Mouse (Mus musculus) CH12.LX (cell line): ENCODE measurements around the gene Lgals4. TPM values are rescaled to one million over a fixed set of nuclear protein-coding genes. Genes with fewer than 3 reads are reported as not detected.

Source experiments
- DNase-seq: peaks from one replicate; pipeline ENCODE4 v3.0.0-alpha.2; 2013; ENCODE audit errors: extremely low read depth
- H3K27ac ChIP-seq: 2 replicates; pipeline ENCODE4 v1.5.1; 2012; ENCODE audit warnings: low read depth, mild to moderate bottlenecking, control low read depth, moderate library complexity; ENCODE audit not compliant: insufficient read depth
- H3K27me3 ChIP-seq: replicated peaks from 2 replicates; pipeline ENCODE3; 2012; ENCODE audit warnings: inconsistent platforms
- H3K36me3 ChIP-seq, 2 experiments: replicated peaks in 1 of 2; 2 replicates each; pipeline versions ENCODE3 to v1.6.1; 2012; ENCODE audit warnings: inconsistent platforms in 1 of 2, low read length in 1 of 2, mild to moderate bottlenecking in 1 of 2, mixed read lengths in 1 of 2, moderate library complexity in 1 of 2; ENCODE audit not compliant: control insufficient read depth in 1 of 2, insufficient read depth in 1 of 2
- H3K4me1 ChIP-seq, 2 experiments: 2 replicates each; pipeline ENCODE4 v1.6.1; 2012; ENCODE audit warnings: inconsistent platforms in 1 of 2, moderate library complexity in 1 of 2; ENCODE audit not compliant: insufficient read depth in 2 of 2, control insufficient read depth in 1 of 2
- H3K4me2 ChIP-seq: 2 replicates; pipeline ENCODE4 v1.6.1; 2012; ENCODE audit warnings: low read depth, mild to moderate bottlenecking, control low read depth; ENCODE audit not compliant: poor library complexity, insufficient read depth, severe bottlenecking
- H3K4me3 ChIP-seq, 3 experiments: fragments of 150-350 bp in 1 of 3; sonication (generic) in 1 of 3; replicated peaks in 1 of 3; 2 replicates each; pipeline versions ENCODE3 to v1.5.1; 2011 to 2012; ENCODE audit warnings: low read depth in 2 of 3, low read length in 2 of 3, mild to moderate bottlenecking in 2 of 3, moderate library complexity in 2 of 3, control low read depth in 1 of 3, improper control_type of control experiment in 1 of 3, inconsistent platforms in 1 of 3, mixed read lengths in 1 of 3; ENCODE audit not compliant: poor library complexity in 1 of 3
- H3K79me2 ChIP-seq: replicated peaks from 2 replicates; pipeline ENCODE4 v1.6.1; 2012; ENCODE audit warnings: mild to moderate bottlenecking, moderate library complexity; ENCODE audit not compliant: control insufficient read depth, poor library complexity, insufficient read depth, severe bottlenecking; ENCODE audit errors: extremely low read depth
- H3K9ac ChIP-seq: 2 replicates; pipeline ENCODE4 v1.6.1; 2012; ENCODE audit warnings: low read depth, mild to moderate bottlenecking, control low read depth, moderate library complexity; ENCODE audit not compliant: insufficient read depth
- H3K9me3 ChIP-seq: replicated peaks from 2 replicates; pipeline ENCODE3; 2012; ENCODE audit warnings: low read length, inconsistent platforms, mixed read lengths
- BHLHE40 ChIP-seq: IDR thresholded peaks from 2 replicates; pipeline ENCODE4 v1.6.1; 2011; ENCODE audit warnings: mild to moderate bottlenecking, low read depth, low read length, improper control_type of control experiment
- CHD1 ChIP-seq: IDR thresholded peaks from 2 replicates; pipeline ENCODE4 v1.6.1; 2012; ENCODE audit warnings: low read depth, low read length, improper control_type of control experiment, inconsistent platforms
- CTCF ChIP-seq, 2 experiments: IDR thresholded peaks in 1 of 2; conservative IDR thresholded peaks in 1 of 2; 2 replicates each; pipeline ENCODE4 v1.5.1; 2011 to 2012; ENCODE audit warnings: low read depth in 2 of 2, low read length in 2 of 2, improper control_type of control experiment in 1 of 2, inconsistent platforms in 1 of 2, mild to moderate bottlenecking in 1 of 2, moderate library complexity in 1 of 2
- ELF1 ChIP-seq: IDR thresholded peaks from 2 replicates; pipeline ENCODE4 v1.6.1; 2014; ENCODE audit warnings: low read depth, mild to moderate bottlenecking, inconsistent platforms, low read length, improper control_type of control experiment
- EP300 ChIP-seq: IDR thresholded peaks from 2 replicates; pipeline ENCODE4 v1.6.1; 2011; ENCODE audit warnings: low read length, improper control_type of control experiment
- GABPA ChIP-seq: IDR thresholded peaks from 2 replicates; pipeline ENCODE4 v1.6.1; 2012; ENCODE audit warnings: low read depth, low read length, improper control_type of control experiment, inconsistent platforms; ENCODE audit not compliant: insufficient replicate concordance
- IRF4 ChIP-seq: IDR thresholded peaks from 2 replicates; pipeline ENCODE4 v1.6.1; 2014; ENCODE audit warnings: low read depth, mild to moderate bottlenecking, inconsistent platforms, low read length, improper control_type of control experiment
- JUND ChIP-seq: conservative IDR thresholded peaks from 2 replicates; pipeline ENCODE4 v1.6.1; 2011; ENCODE audit warnings: low read depth, low read length, improper control_type of control experiment
- MAX ChIP-seq: IDR thresholded peaks from 2 replicates; pipeline ENCODE4 v1.6.1; 2011; ENCODE audit warnings: low read length, improper control_type of control experiment
- MAZ ChIP-seq: IDR thresholded peaks from 2 replicates; pipeline ENCODE4 v1.6.1; 2012; ENCODE audit warnings: low read depth, mild to moderate bottlenecking, inconsistent platforms, low read length, improper control_type of control experiment, moderate library complexity
- MYC ChIP-seq: IDR thresholded peaks from 2 replicates; pipeline ENCODE4 v1.6.1; 2011; ENCODE audit warnings: low read depth, mild to moderate bottlenecking, improper control_type of control experiment, low read length
- PAX5 ChIP-seq: IDR thresholded peaks from 2 replicates; pipeline ENCODE4 v1.6.1; 2012; ENCODE audit warnings: low read length, inconsistent platforms, mixed read lengths
- RCOR1 ChIP-seq: conservative IDR thresholded peaks from 2 replicates; pipeline ENCODE4 v1.6.1; 2012; ENCODE audit warnings: low read depth, mild to moderate bottlenecking, inconsistent platforms, low read length, improper control_type of control experiment
- SMC3 ChIP-seq: IDR thresholded peaks from 2 replicates; pipeline ENCODE4 v1.6.1; 2011; ENCODE audit warnings: low read depth, low read length, improper control_type of control experiment
- TBP ChIP-seq: conservative IDR thresholded peaks from 2 replicates; pipeline ENCODE4 v1.6.1; 2011; ENCODE audit warnings: low read depth, low read length, improper control_type of control experiment
- TCF12 ChIP-seq: IDR thresholded peaks from 2 replicates; pipeline ENCODE4 v1.6.1; 2014; ENCODE audit warnings: low read depth, mild to moderate bottlenecking, inconsistent platforms, low read length, improper control_type of control experiment
- USF2 ChIP-seq: conservative IDR thresholded peaks from 2 replicates; pipeline ENCODE4 v1.6.1; 2011; ENCODE audit warnings: low read depth, low read length, improper control_type of control experiment
- ZKSCAN1 ChIP-seq: IDR thresholded peaks from 2 replicates; pipeline ENCODE4 v1.6.1; 2012; ENCODE audit warnings: low read depth, inconsistent platforms, low read length, improper control_type of control experiment, borderline replicate concordance
- ZMIZ1 ChIP-seq: IDR thresholded peaks from 2 replicates; pipeline ENCODE4 v1.6.1; 2012; ENCODE audit warnings: low read depth, mild to moderate bottlenecking, inconsistent platforms, low read length, improper control_type of control experiment
- dilution Hi-C: fragments of 300-500 bp; cut with MboI; formaldehyde crosslinking; loops from 2 replicates; pipeline ENCODE4 v1.14.3; 2020; ENCODE audit warnings: low sequenced_read_pairs; ENCODE audit not compliant: extremely low pct_unique_long_range_greater_than_20kb, extremely low pct_ligation_motif_present
- in situ Hi-C: fragments of 300-500 bp; cut with MboI; formaldehyde crosslinking; loops from 3 replicates; pipeline ENCODE4 v1.14.3; 2019; ENCODE audit warnings: low sequenced_read_pairs, low pct_ligation_motif_present, low pct_unique_long_range_greater_than_20kb, mixed read lengths
- polyA plus RNA-seq: library from polyadenylated mRNA; unstranded; fragments of >175 nt; gene quantifications from 2 replicates; pipeline ENCODE4 v1.2.1, GENCODE M21; 2012; ENCODE audit warnings: low read depth; ENCODE audit not compliant: insufficient read length
- total RNA-seq, 2 experiments: library from RNA; depleted of rRNA; stranded (reverse); fragments of 300-350 nt in 1 of 2; fragments of >200 nt in 1 of 2; gene quantifications; 2 replicates each; pipeline ENCODE4 v1.2.3; 2012 to 2014

The Lgals4 gene
- total and polyA plus RNA-seq, 3 experiments = 2.6 to 7.0 (median 6.5) TPM

DNA sequence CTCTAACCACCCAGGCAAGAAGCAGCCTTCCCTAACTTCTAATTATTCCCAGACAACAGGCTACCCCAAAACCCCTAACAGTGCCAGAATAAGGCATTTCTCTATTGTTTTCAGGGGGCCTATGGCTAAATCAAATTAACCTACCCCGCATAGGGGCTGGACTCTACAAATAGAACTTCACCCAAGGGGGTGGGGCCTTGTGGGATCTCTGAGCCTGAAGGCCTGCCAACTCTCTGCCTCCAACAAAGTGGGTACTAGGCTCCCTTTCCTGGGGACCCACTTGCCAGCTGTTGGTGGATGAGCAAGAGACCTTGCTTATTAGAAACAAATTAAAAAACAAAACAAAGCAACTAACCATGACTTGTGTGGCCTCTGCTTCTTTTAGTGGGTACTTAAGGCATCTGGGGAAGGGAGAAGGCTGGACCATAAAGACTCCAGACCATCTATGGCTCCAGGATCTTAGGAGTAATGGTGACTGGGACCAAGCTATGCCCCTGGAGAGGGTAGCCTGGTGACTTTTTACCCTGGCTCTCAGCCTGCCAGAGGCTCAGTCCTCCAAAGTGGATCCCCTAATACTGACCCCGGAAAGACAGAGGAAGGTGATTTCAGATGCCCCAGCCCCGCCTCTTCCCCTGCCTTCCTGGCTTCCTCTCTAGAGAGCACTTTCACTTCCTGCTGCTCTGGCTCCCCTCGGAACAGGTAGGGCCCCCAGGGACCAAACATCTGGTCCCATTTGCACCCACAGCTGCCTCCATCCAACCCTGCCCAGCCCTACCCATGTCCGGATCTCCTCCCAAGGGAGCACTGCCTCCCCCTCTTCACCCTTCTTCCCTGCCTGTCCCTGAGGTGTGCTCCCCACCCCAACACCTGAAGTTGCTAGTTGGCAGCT, 45.1 kb upstream of the Lgals4 start, which contains the start of gene Rinl (continued):
- TF ChIP-seq TBP (no peak; the same call in 1 of the 2 replicates), PAX5 (no peak), IRF4 (peak; percentile 96), ZKSCAN1 (no peak), MAZ (peak; percentile 41; the same call in 1 of the 2 replicates), MYC (no peak), CTCF (conservative IDR thresholded peaks at IDR 0.05 in 1 of 2, IDR thresholded peaks at IDR 0.05 in 1 of 2; ENCODE audit: low read depth in 2 of 2, low read length in 2 of 2) (no peak), ELF1 (peak; percentile 84), USF2 (no peak), GABPA (no peak), EP300 (peak; percentile 83)

DNA sequence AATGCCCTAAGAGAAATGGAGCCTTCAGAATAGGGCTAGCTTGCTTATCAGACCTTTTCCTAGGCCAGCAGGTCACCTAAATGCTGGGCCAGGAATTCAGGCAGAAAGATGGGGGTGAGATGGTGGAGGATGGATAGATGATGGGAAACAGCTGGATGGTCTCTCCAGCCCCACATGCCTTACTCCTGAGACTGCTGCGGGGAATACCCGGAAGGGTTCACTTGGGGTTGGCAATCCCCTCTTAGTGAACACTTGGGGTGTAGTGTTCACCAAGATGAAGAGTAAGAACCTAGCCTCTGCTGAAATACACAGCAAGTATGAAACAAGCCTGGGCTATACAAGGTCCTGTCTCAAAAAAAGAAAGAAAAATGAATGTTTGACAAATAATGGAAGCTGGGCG, 44.4 kb upstream of the Lgals4 start:
- H3K27ac ChIP-seq = peak overlapping the region; percentile 92
- H3K27me3 ChIP-seq = no peaks in the 10 kb centered on the region
- TF ChIP-seq SMC3 (no peak), MAX (0 out of 2 replicates have a peak, but pooled peaks have one; percentile 22), ZMIZ1 (0 out of 2 replicates have a peak, but pooled peaks have one; percentile 8), BHLHE40 (no peak), TCF12 (no peak), RCOR1 (no peak), PAX5 (no peak), JUND (no peak), CHD1 (no peak), ELF1 (no peak; the same call in 1 of the 2 replicates)
- peaks cover 9 to 36% of the 10 kb centered on the region in 2 experiments for H3K36me3 ChIP-seq
- peak overlapping the region; percentile 40 for H3K9ac ChIP-seq
- peaks cover 39 to 87% of the 10 kb centered on the region in 2 experiments for H3K4me1 ChIP-seq
- H3K79me2 ChIP-seq = no peaks in the 10 kb centered on the region
- H3K9me3 ChIP-seq = no peaks in the 10 kb centered on the region
- in situ Hi-C loops = loop anchor here (25.0 kb wide), 1 partner anchor 248 kb away; no protein-coding TSS in a partner anchor
- peak overlapping the region in 2 of 3 experiments; percentile 27 to 38 for H3K4me3 ChIP-seq
- peak overlapping the region; percentile 69 for H3K4me2 ChIP-seq
- DNase-seq = no peak
- dilution Hi-C loops = no loop called here
